Mouse (Mus musculus): ENCODE data around the gene Zc3h10. TPM values are rescaled to one million over a fixed set of nuclear protein-coding genes. Genes with fewer than 3 reads are reported as not detected.

Zc3h10 gene
- polyA plus RNA-seq, 1 experiment from 2014 or later, result 24.2 TPM

DNA sequence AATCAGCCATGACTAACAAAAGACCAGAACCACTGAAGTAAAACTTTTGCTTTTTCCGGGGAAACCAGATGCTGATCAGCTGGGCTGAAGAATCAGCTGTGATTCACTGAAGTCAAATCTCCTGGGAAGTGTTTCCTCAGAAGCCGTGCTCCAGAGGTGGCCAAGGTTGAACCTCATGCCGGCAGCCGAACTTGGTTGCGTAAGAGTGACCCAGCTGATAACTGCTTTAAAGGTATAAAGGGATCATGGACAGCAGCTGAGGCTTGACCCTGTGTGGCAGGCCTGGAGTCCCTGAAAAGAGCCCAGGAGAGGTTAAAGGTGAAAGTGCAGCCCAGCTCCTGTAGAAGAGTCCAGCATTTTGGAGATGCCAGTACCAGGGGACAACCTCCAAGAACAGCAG is 45.2 kb downstream of the Zc3h10 start:
- 82% methylated on average over 5 of the region's 5 CpGs for WGBS
- H3K4me3 ChIP-seq (replicated peaks), result no peak overlapping the region
- ATAC-seq, result no peak
- H3K4me1 ChIP-seq (replicated peaks), result peaks cover 16% of the 10 kb centered on the region
- no peaks in the 10 kb centered on the region for H3K9me3 ChIP-seq
- H3K36me3 ChIP-seq, result no peaks in the 10 kb centered on the region
- no peak overlapping the region for H3K27ac ChIP-seq
- no peak overlapping the region for H3K9ac ChIP-seq (replicated peaks)
- no peak overlapping the region for H3K4me2 ChIP-seq (replicated peaks)
- H3K27me3 ChIP-seq, result no peaks in the 10 kb centered on the region

DNA sequence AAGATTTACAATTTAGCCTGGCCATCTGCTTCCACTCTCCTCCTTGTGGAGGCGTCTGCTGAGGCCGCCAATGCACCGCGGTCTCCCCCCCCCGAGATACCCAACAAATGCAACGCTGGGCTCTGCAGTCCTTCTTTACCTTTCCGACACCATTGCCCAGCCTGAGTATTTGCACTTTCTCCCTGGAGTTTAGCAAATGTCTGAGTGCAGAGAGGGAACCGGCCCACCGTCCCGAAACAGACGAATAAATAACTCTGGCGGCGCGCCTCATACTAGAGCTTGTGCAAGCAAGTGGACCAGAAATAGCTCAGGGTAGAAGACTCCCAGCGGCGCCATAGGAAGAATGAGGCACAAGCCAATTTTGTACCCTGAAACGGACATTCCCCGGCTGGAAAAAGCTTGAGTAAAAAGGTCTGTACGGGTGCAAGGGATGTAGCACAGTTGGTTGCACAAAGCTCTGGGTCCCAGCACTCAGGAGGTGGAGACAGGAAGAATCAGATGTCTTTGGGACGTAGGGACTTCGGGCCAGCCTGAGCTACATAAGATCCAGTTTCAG is 48.4 kb downstream of the Zc3h10 start:
- H3K4me1 ChIP-seq (replicated peaks), result peaks cover 35% of the 10 kb centered on the region
- ATAC-seq, result peak; percentile 41
- peak overlapping the region; percentile 67 for H3K9ac ChIP-seq (replicated peaks)
- WGBS, result 1% methylated on average over 21 of the region's 21 CpGs
- H3K9me3 ChIP-seq, result no peaks in the 10 kb centered on the region
- H3K4me3 ChIP-seq (replicated peaks), result peak overlapping the region; percentile 71
- H3K36me3 ChIP-seq, result no peaks in the 10 kb centered on the region
- peaks cover 10% of the 10 kb centered on the region; the same call in 1 of the 2 replicates for H3K27me3 ChIP-seq
- peak overlapping the region; percentile 73 for H3K27ac ChIP-seq
- peak overlapping the region; percentile 74 for H3K4me2 ChIP-seq (replicated peaks)

DNA sequence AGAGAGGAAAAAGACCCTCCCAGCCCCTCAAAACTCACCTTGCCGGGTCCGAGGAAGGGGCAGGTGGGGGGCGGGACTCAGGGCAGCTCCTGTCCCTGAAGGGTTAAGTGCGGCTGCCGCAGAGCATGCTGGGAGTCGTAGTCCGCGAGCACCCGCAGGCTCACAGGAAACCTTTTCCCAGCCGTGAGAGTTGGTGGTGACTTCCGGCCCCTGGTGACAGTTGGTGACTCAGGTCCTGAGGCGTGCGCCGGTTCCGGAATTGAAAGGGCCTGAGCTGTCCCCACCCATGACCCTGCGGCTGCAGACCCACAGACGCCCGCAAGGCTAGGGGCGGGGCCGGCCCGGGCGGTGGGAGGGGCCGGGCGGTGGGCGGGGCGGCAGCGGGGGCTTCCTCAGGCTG is 49.0 kb downstream of the Zc3h10 start, which contains the start of gene Myl6b:
TSS of gene Myl6b (minus strand) at position 96 of the 400 bp plus-strand sequence.
- Histone ChIP-seq H3K9ac (replicated peaks) (peak within 1 kb of the TSS; percentile 67), H3K4me3 (replicated peaks) (peak within 1 kb of the TSS; percentile 71), H3K27me3 (peaks cover 10% of the 10 kb centered on the region; the same call in 1 of the 2 replicates), H3K9me3 (no peaks in the 10 kb centered on the region), H3K27ac (peak within 1 kb of the TSS; percentile 73), H3K4me1 (replicated peaks) (peaks cover 35% of the 10 kb centered on the region), H3K36me3 (no peaks in the 10 kb centered on the region), H3K4me2 (replicated peaks) (peak within 1 kb of the TSS; percentile 74)
- 0% methylated on average over 27 of the region's 27 CpGs for WGBS
- ATAC-seq, result peak; percentile 85

DNA sequence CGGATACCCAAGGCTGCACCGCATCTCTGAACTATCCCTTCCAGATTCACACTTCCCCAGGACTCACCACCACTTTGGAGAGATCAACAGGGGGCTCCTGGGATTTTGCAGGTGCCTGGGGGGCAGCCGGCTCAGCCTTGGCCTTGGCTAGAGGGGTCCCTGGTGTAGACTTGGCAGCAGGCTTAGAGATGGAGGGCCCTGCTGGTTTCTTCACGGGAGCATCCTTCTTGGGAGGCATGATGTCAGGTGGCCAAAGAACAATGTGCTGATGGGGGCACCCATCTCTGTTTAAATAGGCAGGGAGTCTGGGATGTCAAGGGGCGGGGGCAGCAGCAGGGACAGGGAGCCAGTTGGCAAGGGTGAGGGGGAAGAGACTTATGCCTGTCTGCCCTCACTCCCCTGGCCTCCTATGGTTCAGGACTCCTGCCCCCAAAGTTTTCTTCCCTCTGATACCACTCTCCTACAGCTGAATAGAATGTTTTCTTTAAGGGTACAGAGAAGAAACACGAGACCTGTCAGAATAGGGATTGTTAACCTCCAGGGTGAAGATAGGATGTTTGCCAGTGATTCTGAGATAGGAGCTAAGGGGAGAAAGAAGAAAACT is 50.3 kb downstream of the Zc3h10 start:
- Histone ChIP-seq H3K9me3 (no peaks in the 10 kb centered on the region), H3K27me3 (peaks cover 10% of the 10 kb centered on the region; the same call in 1 of the 2 replicates), H3K4me1 (replicated peaks) (peaks cover 41% of the 10 kb centered on the region), H3K9ac (replicated peaks) (peak overlapping the region; percentile 32; the same call in 1 of the 2 replicates), H3K4me2 (replicated peaks) (no peak overlapping the region), H3K36me3 (no peaks in the 10 kb centered on the region), H3K27ac (no peak overlapping the region), H3K4me3 (replicated peaks) (peak overlapping the region; percentile 3; the same call in 1 of the 2 replicates)
- WGBS, result 40% methylated on average over 6 of the region's 6 CpGs
- ATAC-seq, result no peak

DNA sequence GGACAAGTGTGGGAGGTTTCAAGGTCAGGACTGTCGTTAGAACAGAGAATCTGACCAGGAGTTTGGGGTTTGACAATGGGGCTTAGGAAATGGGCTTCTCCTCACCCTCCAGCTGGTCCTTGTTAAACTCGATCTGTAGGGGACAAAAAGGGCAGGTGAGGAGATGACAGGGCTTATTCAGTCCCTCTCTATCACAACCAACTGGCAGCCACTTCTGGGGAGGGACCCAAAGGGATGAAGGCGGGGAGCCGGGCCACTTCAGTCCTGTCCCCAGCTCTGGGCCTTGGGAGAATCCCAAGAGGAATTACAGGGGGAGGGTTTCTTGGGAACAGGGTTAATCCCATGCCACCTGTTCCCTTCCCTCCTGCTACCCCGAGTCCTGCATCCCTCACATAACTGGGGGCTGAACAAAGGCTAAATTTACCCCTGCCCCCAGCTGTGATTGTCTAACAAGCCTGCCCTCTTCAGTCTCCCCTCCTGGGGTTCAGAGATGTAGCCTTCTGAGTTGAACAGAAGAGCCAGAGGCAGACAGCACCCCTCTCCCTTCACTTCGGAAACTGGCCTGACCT is 51.0 kb downstream of the Zc3h10 start:
- peaks cover 4% of the 10 kb centered on the region for H3K36me3 ChIP-seq
- peaks cover 48% of the 10 kb centered on the region for H3K4me1 ChIP-seq (replicated peaks)
- no peak overlapping the region for H3K27ac ChIP-seq
- no peak overlapping the region for H3K4me2 ChIP-seq (replicated peaks)
- H3K9me3 ChIP-seq, result no peaks in the 10 kb centered on the region
- no peak overlapping the region for H3K4me3 ChIP-seq (replicated peaks)
- ATAC-seq, result no peak
- WGBS, result 24% methylated on average over 6 of the region's 6 CpGs
- H3K9ac ChIP-seq (replicated peaks), result no peak overlapping the region
- peaks cover 10% of the 10 kb centered on the region; the same call in 1 of the 2 replicates for H3K27me3 ChIP-seq

DNA sequence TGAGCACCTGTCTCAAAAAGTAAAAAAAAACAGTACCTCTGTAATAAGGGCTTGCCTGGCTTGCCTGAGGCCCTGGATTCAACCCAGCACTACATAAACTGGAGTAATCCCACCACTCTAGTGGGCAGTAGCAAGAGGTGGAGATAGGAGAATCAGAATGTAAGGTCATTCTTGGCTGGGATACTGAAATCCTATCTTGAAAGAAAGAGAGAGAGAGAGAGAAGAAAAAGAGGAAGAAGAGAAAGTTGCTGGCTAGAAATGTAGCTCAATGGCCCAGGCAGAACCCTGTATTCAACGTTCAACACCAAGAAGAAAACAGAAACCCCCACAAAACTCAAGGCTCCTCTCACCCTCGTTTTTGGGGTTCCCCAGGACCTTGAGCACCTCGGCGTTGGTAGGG is 51.7 kb downstream of the Zc3h10 start:
- H3K9me3 ChIP-seq, result no peaks in the 10 kb centered on the region
- H3K27ac ChIP-seq, result no peak overlapping the region
- H3K36me3 ChIP-seq, result peaks cover 11% of the 10 kb centered on the region
- no peak for ATAC-seq
- H3K27me3 ChIP-seq, result peaks cover 10% of the 10 kb centered on the region; the same call in 1 of the 2 replicates
- whole genome bisulfite sequencing, result 84% methylated on average over 4 of the region's 4 CpGs
- peaks cover 55% of the 10 kb centered on the region for H3K4me1 ChIP-seq (replicated peaks)
- H3K9ac ChIP-seq (replicated peaks), result no peak overlapping the region
- no peak overlapping the region for H3K4me2 ChIP-seq (replicated peaks)
- H3K4me3 ChIP-seq (replicated peaks), result no peak overlapping the region

DNA sequence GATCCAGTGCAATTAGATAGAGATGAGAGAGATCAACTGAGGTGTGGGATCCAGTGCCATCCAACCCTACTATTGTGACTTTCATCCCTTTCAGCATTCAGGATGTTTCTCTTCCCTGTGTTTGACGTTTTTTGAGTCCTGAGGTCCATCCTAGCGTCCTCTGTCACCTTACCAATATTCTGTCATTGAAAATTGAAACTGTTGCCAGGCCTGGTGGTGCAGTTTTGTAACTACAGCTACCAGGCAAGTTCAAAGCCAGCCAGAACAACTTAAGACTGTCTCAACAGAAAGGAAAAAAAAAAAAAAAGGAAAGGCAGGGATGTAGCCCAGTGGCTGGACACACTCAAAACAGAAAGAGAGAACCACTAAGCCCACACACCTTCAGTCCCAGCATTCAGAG is 52.3 kb downstream of the Zc3h10 start:
- H3K36me3 ChIP-seq, result peaks cover 18% of the 10 kb centered on the region
- peaks cover 10% of the 10 kb centered on the region; the same call in 1 of the 2 replicates for H3K27me3 ChIP-seq
- H3K27ac ChIP-seq, result no peak overlapping the region
- H3K4me3 ChIP-seq (replicated peaks), result peak overlapping the region; percentile 77
- H3K4me2 ChIP-seq (replicated peaks), result peak overlapping the region; percentile 67
- WGBS, result 85% methylated on average over 2 of the region's 2 CpGs
- ATAC-seq, result no peak
- no peaks in the 10 kb centered on the region for H3K9me3 ChIP-seq
- H3K4me1 ChIP-seq (replicated peaks), result peaks cover 61% of the 10 kb centered on the region
- no peak overlapping the region for H3K9ac ChIP-seq (replicated peaks)

DNA sequence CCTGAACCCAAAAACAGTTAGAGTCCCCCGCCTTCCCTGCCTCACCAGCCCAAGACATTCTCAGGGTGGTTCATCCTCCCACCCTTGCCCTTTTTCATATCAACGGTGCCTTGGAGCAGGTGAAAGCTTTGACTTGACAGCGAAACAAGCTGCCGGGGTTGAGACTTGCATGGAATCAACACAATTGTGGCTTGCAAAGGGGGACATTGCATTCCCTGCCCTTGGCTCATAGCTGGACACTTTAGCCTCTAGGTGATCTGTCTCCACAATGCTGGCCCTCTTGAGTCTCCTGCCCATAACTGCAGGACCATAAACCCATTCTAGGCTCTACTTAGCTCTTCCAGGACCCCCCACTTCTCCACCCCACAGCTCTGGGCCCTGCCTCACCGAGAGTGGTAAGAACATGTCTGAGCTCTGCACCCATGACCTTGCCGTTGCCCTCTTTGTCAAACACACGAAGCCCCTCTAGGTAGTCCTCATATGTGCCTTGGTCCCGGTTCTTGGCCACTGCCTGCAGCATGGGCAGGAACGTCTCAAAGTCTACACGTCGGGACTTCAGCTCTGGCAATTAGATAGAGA is 52.8 kb downstream of the Zc3h10 start:
- Histone ChIP-seq H3K9ac (replicated peaks) (peak overlapping the region; percentile 78), H3K4me2 (replicated peaks) (peak overlapping the region; percentile 67), H3K27ac (peak overlapping the region; percentile 94), H3K27me3 (peaks cover 10% of the 10 kb centered on the region; the same call in 1 of the 2 replicates), H3K4me3 (replicated peaks) (peak overlapping the region; percentile 77), H3K36me3 (peaks cover 23% of the 10 kb centered on the region), H3K4me1 (replicated peaks) (peaks cover 66% of the 10 kb centered on the region), H3K9me3 (no peaks in the 10 kb centered on the region)
- ATAC-seq, result no peak
- WGBS, result 62% methylated on average over 11 of the region's 11 CpGs

DNA sequence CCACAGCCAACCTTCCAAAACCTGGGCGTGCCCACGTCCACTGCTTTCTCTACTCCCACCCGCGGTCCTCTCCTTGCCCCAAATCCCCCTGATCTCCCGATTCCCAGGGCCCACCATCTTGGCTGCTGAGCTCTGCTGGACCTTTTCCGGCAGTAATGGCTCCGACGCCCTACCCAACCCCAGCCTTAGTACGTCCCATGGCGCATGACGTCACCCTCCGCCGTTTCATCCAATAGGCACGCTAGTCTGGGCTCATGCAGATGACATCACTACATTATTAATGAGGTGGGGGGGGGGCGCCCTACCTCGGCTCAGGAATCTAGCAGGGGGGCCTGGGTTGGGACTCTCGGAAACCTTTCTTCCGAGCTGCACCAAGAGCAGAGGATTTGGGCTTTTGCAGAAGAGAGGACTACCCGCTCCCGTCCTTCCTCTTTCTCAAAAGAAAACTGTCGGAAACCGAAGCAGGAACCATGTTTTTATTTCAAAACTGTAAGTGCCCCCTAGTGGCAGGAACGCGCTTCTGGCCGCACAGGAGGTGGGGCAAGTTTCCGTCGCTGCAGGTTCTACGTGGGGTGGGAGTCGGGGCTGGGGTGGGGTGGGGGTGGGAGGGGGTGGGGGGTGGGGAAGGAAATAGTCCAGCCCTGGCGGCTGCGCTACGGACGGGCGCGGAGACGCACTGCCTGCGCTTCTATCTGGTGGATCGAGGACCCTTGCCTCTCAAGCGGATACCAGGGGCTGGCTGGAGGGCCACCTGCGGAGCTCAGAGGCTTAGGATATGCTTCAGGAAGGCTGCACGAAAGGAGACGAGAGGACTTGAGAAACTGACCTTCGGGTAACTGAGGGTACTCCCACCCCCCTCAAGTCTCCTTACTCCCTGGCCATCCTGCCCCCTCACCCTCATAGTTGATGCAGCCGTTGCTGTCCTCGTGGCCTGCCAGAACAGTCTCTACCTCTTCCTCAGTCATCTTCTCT is 53.6 kb downstream of the Zc3h10 start, which contains the start of gene Myl6:
TSS of gene Myl6 (minus strand) at position 451 of the 972 bp plus-strand sequence.
- H3K27me3 ChIP-seq, result peaks cover 10% of the 10 kb centered on the region; the same call in 1 of the 2 replicates
- peak; percentile 93 for ATAC-seq
- peak within 1 kb of the TSS; percentile 94 for H3K27ac ChIP-seq
- H3K4me3 ChIP-seq (replicated peaks), result peak within 1 kb of the TSS; percentile 77
- H3K4me2 ChIP-seq (replicated peaks), result peak within 1 kb of the TSS; percentile 67
- H3K4me1 ChIP-seq (replicated peaks), result peaks cover 61% of the 10 kb centered on the region
- H3K36me3 ChIP-seq, result peaks cover 30% of the 10 kb centered on the region
- WGBS, result 0% methylated on average over 45 of the region's 45 CpGs
- no peaks in the 10 kb centered on the region for H3K9me3 ChIP-seq
- peak within 1 kb of the TSS; percentile 85 for H3K9ac ChIP-seq (replicated peaks)

DNA sequence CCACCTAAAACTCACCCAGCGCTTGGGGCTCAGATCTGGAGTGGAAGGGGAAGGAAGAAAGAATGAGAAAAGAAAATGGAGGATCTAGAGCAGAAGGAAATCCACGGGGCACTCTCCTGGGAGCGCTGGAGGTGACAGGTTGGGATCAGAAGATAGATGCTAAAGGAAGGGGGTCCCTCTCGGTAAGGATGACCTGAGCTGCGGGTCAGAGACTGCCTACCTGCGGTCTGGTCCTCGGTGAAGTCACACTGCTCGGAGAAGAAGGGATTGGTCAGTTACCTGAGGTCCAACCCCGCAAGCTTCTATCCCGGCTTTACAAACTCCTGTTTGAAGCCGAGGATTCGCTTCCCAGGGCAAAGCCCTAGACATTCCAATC is 54.3 kb downstream of the Zc3h10 start:
- peak overlapping the region; percentile 94 for H3K27ac ChIP-seq
- whole genome bisulfite sequencing, result under 1% methylated on average over 12 of the region's 12 CpGs
- no peak; the same call in 1 of the 2 replicates for ATAC-seq

More for the DNA sequence above, 54.3 kb downstream of the Zc3h10 start:
- Histone ChIP-seq H3K36me3 (peaks cover 37% of the 10 kb centered on the region), H3K4me3 (replicated peaks) (peak overlapping the region; percentile 77), H3K27me3 (peaks cover 10% of the 10 kb centered on the region; the same call in 1 of the 2 replicates), H3K4me2 (replicated peaks) (peak overlapping the region; percentile 67), H3K9ac (replicated peaks) (peak overlapping the region; percentile 85), H3K4me1 (replicated peaks) (peaks cover 59% of the 10 kb centered on the region), H3K9me3 (no peaks in the 10 kb centered on the region)

All from midbrain, embryonic 13.5 days (tissue).